Mouse (Mus musculus): ENCODE measurements around the gene Ifrd2. TPM values are rescaled to one million over a fixed set of nuclear protein-coding genes. Genes with fewer than 3 reads are reported as not detected.

Ifrd2 gene
- total and polyA plus RNA-seq, 3 experiments, result 76.0 to 183 (median 156) TPM

- ATAC-seq (ENCODE audit: extremely low read depth, insufficient number of reproducible peaks, low FRiP score, poor library complexity, severe bottlenecking), result no peak
- TF ChIP-seq TAL1 (conservative IDR thresholded peaks at IDR 0.05; ENCODE audit: low read depth, low read length), result no peak
- no peak for TF ChIP-seq POLR2AphosphoS5 (IDR thresholded peaks at IDR 0.05; ENCODE audit: insufficient replicate concordance, low read depth, low read length)
- TF ChIP-seq GATA1 (IDR thresholded peaks at IDR 0.05; ENCODE audit: borderline replicate concordance, low read length), result no peak
- no peak for TF ChIP-seq CTCF (IDR thresholded peaks at IDR 0.05; ENCODE audit: low read depth, low read length)
- no peak overlapping the region for H3K4me3 ChIP-seq (ENCODE audit: low read depth, low read length)
- H3K36me3 ChIP-seq (replicated peaks), result peaks cover 70% of the 10 kb centered on the region
- H3K4me1 ChIP-seq (ENCODE audit: insufficient read depth, low read depth, low read length), result peaks cover 90% of the 10 kb centered on the region
- no peak for DNase-seq (ENCODE audit: low spot score)
- H3K9me3 ChIP-seq (replicated peaks), result no peaks in the 10 kb centered on the region
- no peaks in the 10 kb centered on the region for H3K27me3 ChIP-seq (ENCODE audit: insufficient read depth, low read length)
Observed at GRCm38 (mm10) chr9:107631311-107631826, 43.9 kb downstream of the Ifrd2 start.

- ATAC-seq (ENCODE audit: extremely low read depth, insufficient number of reproducible peaks, low FRiP score, poor library complexity, severe bottlenecking) (no peak), DNase-seq (ENCODE audit: low spot score) (no peak)
- H3K4me1 ChIP-seq (ENCODE audit: insufficient read depth, low read depth, low read length), result peaks cover 88% of the 10 kb centered on the region
- TF ChIP-seq GATA1 (IDR thresholded peaks at IDR 0.05; ENCODE audit: borderline replicate concordance, low read length), result no peak
- no peak for TF ChIP-seq POLR2AphosphoS5 (IDR thresholded peaks at IDR 0.05; ENCODE audit: insufficient replicate concordance, low read depth, low read length)
- no peak for TF ChIP-seq CTCF (IDR thresholded peaks at IDR 0.05; ENCODE audit: low read depth, low read length)
- no peak for TF ChIP-seq TAL1 (conservative IDR thresholded peaks at IDR 0.05; ENCODE audit: low read depth, low read length)
- no peak for TF ChIP-seq GATA2 (IDR thresholded peaks at IDR 0.05; ENCODE audit: borderline replicate concordance, low read depth, low read length)
- H3K4me3 ChIP-seq (ENCODE audit: low read depth, low read length), result no peak overlapping the region; the same call in 1 of the 2 replicates
- no peaks in the 10 kb centered on the region for H3K9me3 ChIP-seq (replicated peaks)
- no peaks in the 10 kb centered on the region for H3K27me3 ChIP-seq (ENCODE audit: insufficient read depth, low read length)
- peaks cover 65% of the 10 kb centered on the region for H3K36me3 ChIP-seq (replicated peaks)
Observed at GRCm38 (mm10) chr9:107631861-107632260, 44.4 kb downstream of the Ifrd2 start.

- no peak for TF ChIP-seq CTCF (IDR thresholded peaks at IDR 0.05; ENCODE audit: low read depth, low read length)
- no peak for TF ChIP-seq TAL1 (conservative IDR thresholded peaks at IDR 0.05; ENCODE audit: low read depth, low read length)
- no peak for TF ChIP-seq POLR2AphosphoS5 (IDR thresholded peaks at IDR 0.05; ENCODE audit: insufficient replicate concordance, low read depth, low read length)
- TF ChIP-seq GATA1 (IDR thresholded peaks at IDR 0.05; ENCODE audit: borderline replicate concordance, low read length), result no peak
- no peak for TF ChIP-seq GATA2 (IDR thresholded peaks at IDR 0.05; ENCODE audit: borderline replicate concordance, low read depth, low read length)
- peaks cover 87% of the 10 kb centered on the region for H3K4me1 ChIP-seq (ENCODE audit: insufficient read depth, low read depth, low read length)
- DNase-seq (ENCODE audit: low spot score) (no peak), ATAC-seq (ENCODE audit: extremely low read depth, insufficient number of reproducible peaks, low FRiP score, poor library complexity, severe bottlenecking) (no peak)
- H3K36me3 ChIP-seq (replicated peaks), result peaks cover 59% of the 10 kb centered on the region
- peak overlapping the region; percentile 85 for H3K4me3 ChIP-seq (ENCODE audit: low read depth, low read length)
- H3K9me3 ChIP-seq (replicated peaks), result no peaks in the 10 kb centered on the region
- no peaks in the 10 kb centered on the region for H3K27me3 ChIP-seq (ENCODE audit: insufficient read depth, low read length)
Observed at GRCm38 (mm10) chr9:107632478-107632877, 45.0 kb downstream of the Ifrd2 start.

GRCm38 (mm10) chr9:107633091-107633660 lies 45.7 kb downstream of the Ifrd2 start:
- Histone ChIP-seq H3K4me1 (ENCODE audit: insufficient read depth, low read depth, low read length) (peaks cover 80% of the 10 kb centered on the region), H3K4me3 (ENCODE audit: low read depth, low read length) (peak overlapping the region; percentile 85), H3K27me3 (ENCODE audit: insufficient read depth, low read length) (no peaks in the 10 kb centered on the region), H3K9me3 (replicated peaks) (no peaks in the 10 kb centered on the region), H3K36me3 (replicated peaks) (peaks cover 52% of the 10 kb centered on the region)
- TF ChIP-seq GATA1 (IDR thresholded peaks at IDR 0.05; ENCODE audit: borderline replicate concordance, low read length) (no peak), GATA2 (IDR thresholded peaks at IDR 0.05; ENCODE audit: borderline replicate concordance, low read depth, low read length) (no peak), TAL1 (conservative IDR thresholded peaks at IDR 0.05; ENCODE audit: low read depth, low read length) (no peak), CTCF (IDR thresholded peaks at IDR 0.05; ENCODE audit: low read depth, low read length) (no peak), POLR2AphosphoS5 (IDR thresholded peaks at IDR 0.05; ENCODE audit: insufficient replicate concordance, low read depth, low read length) (no peak)
- peak; percentile 29; the same call in 1 of the 2 replicates for ATAC-seq (ENCODE audit: extremely low read depth, insufficient number of reproducible peaks, low FRiP score, poor library complexity, severe bottlenecking)
- peak; percentile 78 for DNase-seq (ENCODE audit: low spot score)

GRCm38 (mm10) chr9:107633661-107634405 lies 46.4 kb downstream of the Ifrd2 start:
- H3K4me1 ChIP-seq (ENCODE audit: insufficient read depth, low read depth, low read length), result peaks cover 73% of the 10 kb centered on the region
- 0 out of 2 replicates have a peak, but pooled peaks have one; percentile 34 for TF ChIP-seq POLR2AphosphoS5 (IDR thresholded peaks at IDR 0.05; ENCODE audit: insufficient replicate concordance, low read depth, low read length)
- no peak for TF ChIP-seq TAL1 (conservative IDR thresholded peaks at IDR 0.05; ENCODE audit: low read depth, low read length)
- no peaks in the 10 kb centered on the region for H3K9me3 ChIP-seq (replicated peaks)
- no peaks in the 10 kb centered on the region for H3K27me3 ChIP-seq (ENCODE audit: insufficient read depth, low read length)
- no peak for DNase-seq (ENCODE audit: low spot score)
- ATAC-seq (ENCODE audit: extremely low read depth, insufficient number of reproducible peaks, low FRiP score, poor library complexity, severe bottlenecking), result no peak
- H3K36me3 ChIP-seq (replicated peaks), result peaks cover 46% of the 10 kb centered on the region
- H3K4me3 ChIP-seq (ENCODE audit: low read depth, low read length), result peak overlapping the region; percentile 85

Data from G1E (cell line).